Mouse (Mus musculus) 3T3-L1 (cell line): ENCODE measurements around the gene Sfxn4.
A peak's percentile ranks its signal among the peaks of the same experiment; 100 is the strongest.
"Not testable (repeated sequence)": the region's sequence is repeated elsewhere in the genome, so short reads cannot be mapped to it uniquely, and the experiment has no call there.

Source experiments
- DNase-seq: peaks from one replicate; pipeline ENCODE4 v3.0.0-alpha.2; 2015; ENCODE audit warnings: low read depth, low spot score

Sfxn4 gene

DNA sequence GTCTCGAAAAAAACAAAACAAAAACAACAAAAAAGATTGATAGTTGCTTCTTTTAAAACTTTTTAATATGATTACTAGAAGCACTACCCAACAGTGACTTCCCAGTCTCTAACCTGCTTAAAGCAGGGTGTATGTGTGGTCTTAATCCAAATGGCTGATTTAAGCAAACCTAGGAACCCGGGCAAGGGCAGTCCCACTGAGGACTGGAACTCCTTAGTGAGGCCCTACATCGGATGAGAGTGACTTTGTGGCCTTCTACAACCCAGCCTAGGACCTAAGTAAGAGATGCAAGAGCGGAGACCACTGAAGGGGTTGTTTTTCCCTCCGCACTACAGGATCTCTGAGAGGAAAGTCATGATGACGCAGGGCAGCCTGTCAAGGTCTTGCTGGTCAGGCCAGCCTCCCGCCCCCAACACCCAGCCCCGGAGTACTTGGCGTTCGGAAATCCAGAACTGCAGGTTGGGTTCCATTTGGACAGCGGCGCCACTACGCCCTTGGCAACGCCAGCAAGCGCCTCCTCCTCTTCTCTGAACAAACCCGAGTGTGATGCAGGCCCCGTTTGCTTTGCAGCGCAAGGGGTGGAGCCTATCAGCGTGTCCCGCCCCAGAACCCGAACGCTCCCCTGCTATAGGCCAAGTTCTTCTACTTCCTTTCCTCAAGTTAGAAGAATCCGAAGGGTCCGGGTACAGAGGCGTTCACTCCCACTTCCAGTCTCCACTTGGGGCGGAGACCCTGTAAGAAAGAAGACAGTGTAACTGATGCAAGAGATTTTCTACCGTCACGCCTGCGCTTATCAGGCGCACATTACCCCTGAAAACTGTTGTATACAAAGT lies at the start of gene Sfxn4:
Gene Sfxn4 (minus strand): TSS at position 612 of the 833 bp plus-strand sequence.
- DNase-seq = peak; percentile 87

DNA sequence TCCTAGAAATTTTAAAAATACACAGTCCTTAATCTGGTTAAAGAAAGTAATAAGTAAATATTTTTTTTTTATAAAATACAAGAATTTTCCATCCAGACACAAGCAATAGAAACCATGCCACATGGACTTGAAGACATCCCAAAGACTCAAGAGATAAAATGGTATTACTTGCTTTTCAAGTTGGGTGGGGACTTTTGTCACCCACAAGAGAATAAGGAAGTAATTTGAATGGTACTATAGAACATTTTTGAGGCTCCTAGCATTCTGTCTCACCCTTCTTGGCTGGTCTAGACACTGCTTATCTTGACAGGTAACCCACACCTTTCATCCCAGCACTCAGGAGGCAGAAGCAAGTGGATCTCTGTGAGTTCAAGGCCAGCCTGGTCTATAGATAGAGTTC lies 49.0 kb upstream of the Sfxn4 start:
- DNase-seq = no peak

DNA sequence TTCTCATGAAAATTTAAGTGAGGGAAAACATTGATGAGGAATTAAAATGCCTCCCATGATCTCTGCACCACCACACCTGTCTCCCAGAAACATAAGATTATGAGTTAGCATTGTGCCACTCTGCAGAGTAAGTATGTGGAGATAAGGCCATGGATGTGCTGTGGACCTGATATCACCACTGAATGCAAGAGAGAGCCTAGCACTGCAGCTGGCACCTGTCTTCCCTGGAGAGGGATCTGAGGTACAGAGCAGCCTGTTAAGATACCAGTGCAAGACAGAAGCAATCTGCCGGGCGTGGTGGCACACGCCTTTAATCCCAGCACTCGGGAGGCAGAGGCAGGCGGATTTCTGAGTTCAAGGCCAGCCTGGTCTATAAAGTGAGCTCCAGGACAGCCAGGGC lies 44.2 kb upstream of the Sfxn4 start:
- DNase-seq = no peak

DNA sequence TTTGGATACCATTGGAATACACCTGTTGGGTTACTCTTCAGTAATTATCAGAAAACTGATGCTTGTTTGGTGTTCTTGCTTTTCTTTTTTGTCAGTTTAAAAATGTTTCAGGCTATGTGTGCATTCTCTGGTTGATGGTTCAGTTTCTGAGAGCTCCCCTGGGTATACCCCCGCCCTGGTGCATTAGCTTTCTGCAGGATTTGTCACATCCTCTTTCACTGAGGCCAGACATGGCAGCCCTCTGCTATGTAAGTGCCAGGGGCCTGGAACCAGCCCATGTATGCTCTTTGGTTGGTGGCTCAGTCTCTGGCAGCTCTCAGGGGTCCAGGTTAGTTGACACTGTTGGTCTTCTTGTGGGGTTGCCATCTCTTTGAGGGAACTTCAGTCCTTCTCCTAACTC lies 42.7 kb upstream of the Sfxn4 start:
- DNase-seq = no peak

DNA sequence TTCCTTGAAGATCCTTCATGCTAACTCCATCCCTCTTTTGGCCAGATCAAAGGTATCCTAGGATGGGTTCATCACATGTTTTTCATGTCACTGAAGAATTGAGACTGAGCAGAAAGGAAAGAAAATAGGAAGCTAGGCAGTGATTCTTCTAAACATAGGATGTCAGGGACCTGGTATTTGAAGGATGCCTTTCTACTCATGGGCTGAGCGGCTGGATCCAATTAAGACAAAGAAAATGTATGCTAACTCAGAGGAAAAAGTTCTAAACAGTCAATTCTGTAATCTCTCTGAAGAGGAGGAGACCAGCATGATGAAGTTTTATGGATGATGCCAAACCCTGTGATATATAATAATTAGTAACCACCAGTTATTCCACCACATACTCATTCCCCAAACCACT lies 41.9 kb upstream of the Sfxn4 start:
- peak; percentile 50 for DNase-seq

DNA sequence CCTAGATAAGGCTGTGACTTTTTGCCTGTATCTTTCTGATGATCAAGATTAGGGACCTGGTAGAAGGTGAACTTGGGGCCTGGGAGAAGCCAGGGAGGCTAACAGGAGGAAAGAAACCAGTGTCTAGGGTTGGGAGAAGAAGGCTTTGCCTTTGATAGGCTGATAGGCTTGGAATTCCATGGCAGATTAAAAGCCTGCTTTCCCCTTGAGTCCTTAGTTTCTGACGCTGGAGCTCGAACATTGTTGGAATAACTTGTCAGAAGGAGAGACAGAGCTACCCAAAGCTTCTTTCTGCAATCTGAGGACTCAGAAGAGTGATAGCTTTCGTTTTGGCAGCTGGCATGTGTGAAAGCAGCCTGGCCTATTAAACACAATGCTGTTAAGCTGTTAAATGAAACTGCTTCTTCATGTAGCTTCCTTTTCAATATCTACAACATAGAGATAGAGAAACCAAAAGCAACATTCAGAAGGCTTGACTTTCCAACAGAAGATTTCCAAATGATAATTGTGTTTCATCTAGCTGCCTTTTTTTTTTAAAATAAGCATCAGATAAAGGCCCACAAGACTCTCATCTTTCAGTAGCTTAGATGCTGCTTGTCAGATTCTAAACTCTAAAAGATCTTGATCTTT lies 34.1 kb upstream of the Sfxn4 start:
- DNase-seq = peak; percentile 49

DNA sequence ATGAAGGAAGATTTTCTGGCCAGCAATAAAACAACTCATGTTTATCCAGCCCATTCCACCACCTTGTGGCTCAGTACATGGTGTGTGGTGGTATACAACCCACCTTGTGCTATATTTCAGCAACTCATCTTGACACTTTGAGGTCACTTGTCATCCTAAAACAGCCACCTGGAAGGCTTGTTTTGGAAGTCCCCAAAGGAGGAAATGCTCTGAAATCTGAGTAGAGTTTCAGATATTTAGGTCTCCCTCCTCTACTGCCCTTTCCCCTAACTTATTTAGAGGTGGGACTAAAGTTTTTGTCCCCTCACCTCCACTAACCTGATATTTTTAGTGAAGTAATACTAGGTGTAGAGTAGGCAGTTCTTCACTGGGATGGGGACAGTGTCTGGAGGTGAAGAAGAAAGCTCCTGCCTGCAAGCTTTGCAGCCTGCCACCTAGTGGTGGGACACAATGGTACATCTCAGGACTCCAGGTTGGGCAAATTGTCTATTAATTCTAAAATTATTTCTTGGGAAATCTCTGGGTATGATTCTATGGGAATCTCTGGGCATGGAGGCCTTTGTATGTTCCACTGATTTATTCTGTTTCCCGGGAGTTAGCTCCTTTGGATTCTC lies 30.8 kb upstream of the Sfxn4 start:
- peak; percentile 90 for DNase-seq

DNA sequence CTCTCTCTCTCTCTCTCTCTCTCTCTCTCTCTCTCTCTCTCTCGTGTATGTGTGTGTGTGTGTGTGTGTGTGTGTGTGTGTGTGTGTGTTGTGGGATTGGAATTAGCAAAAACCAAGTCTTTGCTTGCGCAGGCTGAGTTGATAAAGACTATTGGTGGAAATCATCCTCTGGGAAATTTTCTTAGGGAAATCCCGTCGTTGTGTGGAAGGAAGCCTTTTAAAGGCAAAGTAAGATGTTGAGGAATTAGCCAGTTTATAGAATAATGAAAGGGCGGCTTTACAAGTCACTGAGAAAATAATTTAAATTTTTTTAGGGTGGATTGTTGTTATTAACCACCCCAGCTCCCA lies 29.8 kb upstream of the Sfxn4 start:
- peak; percentile 58 for DNase-seq

DNA sequence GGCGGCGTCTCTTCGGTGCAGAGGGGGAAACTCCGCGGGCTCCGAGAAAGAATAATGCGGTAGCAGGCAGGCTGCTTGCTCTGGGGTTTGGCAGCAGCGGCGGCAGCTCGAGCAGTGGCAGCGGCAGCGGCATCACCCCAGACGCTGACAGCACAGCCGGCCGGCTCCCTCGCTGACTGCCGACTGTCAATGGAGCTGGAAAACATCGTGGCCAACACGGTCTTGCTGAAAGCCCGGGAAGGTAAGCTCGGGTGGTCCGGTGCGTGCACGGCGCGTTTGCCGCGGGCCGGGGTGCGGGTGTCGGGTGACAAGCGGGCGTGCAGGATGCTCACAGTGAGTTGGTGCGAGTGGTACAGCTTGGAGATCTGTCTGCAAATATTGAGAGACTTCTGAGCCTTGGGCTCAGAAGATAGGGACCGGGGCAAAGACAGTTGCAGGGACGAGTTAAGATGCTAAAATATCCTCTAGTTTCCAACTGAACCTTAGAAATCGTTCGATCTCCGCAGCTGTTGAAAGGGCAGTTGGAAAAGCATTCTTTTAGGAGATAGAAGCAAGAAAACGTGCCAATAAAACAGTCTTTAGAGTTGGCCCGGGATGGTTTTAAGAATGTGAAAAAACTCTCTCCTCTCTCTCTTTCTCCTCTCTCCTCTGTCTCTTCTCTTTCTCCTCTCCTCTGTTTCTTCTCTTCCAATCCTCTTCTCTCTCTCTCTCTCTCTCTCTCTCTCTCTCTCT lies 29.3 kb upstream of the Sfxn4 start:
- DNase-seq = no peak

DNA sequence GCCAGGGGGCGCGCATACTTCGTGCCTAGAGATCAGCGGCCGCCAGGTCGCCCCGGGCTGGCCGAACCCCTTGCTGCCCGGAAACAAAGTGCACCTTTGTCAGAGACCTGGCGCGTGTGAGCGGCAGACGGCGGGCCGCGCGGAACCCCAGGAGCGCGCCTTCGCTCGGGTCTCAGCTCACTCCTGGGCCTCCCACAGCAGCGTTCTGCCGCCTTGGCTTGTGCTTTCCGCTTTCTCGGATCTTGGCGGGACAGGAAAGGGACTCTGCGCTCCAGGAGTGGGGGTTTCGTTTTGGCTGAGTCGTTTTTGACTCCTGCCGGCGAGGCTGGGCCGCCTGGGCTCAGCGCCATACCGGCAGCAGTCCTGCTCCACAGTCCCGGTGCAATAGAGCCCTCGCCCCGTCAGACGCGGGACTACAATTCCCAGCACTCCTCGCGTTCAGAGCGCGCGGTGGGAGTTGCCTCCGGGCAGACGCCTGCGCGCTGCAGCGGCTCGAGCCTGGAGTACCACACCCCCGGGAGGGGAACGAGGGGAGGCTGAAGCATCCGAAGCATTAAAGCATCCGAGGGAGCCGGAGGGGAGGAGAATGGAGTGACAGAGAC lies 28.5 kb upstream of the Sfxn4 start, which contains the start of gene Grk5:
Gene Grk5 (plus strand): TSS at position 36 of the 602 bp plus-strand sequence.
- peak; percentile 97 for DNase-seq

DNA sequence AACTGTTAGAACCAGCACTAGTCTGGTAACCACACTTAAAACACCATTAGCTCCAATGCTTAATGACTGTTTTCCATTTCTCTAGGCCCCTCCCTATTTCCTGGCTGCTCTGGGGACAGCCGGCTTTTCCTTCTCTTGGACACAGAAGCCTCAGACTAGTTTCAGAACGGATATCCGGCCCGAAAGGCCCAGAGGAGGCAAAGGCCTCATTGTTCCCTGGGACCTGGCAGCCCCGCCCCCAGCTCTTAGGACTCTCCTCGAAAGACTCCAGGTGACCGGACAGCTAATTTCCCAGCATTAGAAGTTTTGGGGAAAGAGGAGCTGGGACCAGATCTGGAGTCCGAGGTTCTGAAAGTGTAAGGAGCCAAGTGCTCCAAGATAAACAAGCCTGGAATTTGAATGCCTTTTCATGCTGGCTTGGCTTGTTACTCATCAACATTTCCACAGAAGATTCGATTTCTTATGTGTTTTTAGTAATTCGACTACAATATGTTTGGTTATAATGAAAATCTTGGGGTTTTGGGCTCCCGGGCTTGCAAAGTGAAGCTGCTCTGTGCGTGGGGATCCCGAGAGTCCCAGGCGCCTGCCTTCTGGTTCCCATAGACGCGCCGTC lies 27.9 kb upstream of the Sfxn4 start:
- peak; percentile 77 for DNase-seq

DNA sequence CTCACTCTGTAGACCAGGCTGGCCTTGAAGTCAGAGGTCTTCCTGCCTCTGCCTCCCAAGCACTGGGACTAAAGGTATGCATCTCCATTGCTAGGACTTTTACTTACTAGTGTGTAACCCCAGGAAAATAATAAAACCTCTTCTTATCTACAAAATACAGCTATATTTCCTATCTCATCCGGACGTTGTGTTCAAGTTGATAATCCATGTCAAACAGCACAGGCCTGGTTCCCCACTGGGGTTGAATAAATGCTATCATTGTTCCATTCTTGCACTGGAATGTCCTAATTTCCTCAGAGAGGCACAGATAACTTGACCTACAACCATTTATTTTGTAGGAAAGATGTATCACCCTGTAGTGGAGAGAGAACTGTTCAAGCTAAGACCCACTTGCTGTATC lies 26.4 kb upstream of the Sfxn4 start:
- DNase-seq = no peak

DNA sequence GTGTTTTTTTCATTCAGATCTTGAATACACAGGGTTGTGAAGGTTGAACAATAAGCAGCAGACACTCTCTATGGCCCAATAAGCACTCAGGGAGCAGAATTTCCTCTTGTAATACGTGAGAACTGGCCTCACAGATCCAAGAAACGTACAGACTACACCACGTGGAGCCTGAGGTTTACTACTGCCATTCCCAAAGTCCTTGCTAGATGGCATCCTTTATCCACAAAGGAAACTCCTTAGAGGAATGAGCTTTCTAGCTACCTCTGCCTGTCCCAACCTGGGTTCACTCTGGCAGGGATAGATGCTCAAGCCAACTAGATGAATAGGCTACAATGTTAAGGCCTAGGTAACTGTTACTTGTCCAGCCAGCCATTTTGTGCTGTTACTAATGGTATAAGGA lies 21.9 kb upstream of the Sfxn4 start:
- peak; percentile 80 for DNase-seq

DNA sequence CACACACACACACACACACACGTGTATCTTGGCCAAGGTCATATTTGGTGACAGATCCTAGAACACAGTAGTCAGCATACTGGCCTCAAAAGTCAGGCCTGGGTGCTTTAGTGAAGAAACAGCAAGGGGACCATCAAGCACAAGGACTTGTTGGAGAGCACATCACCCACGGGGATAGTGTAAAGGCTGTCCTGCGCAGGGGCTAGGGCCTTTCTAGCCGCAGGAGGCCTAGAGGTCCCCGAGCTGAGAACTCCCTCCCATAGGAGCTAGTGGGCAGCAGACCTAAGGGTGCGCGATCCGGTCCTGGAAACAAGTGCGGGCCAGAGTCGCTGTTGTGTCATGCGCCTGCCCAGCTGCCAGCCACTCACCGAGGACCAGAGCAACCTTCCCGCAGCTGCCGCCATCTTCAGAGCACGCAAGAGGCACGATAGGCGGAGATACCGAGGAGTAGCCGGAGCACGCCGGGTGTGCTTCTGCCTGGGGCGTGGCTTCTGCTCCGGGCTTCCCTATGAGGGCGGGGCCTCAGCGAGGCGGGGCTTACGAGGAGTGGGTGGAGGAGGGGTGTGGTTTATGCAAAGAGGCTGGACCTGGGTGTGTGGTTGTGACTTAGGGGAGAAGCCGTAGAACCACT lies 12.9 kb upstream of the Sfxn4 start, which contains the start of gene Prdx3:
Gene Prdx3 (minus strand): TSS at position 493 of the 631 bp plus-strand sequence.
- peak; percentile 97 for DNase-seq

DNA sequence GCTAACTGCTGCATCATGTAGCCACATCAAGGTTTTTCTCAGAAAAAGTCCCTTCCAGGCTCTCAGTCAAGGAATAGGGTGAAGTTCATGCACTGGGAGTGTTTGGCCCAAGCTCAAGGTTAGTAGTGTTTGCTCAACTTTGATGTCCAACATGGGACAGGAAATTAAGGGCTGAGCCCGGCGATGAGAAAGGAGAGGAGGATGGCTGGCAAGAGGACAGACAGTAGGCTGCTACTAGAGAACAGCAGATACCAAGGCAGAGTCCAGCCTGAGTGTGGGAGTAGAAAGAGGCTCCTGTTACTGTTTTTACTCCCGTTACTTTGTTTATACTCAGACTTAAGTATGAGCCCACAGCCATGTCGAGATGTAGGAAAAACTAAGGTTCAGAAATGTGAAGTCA lies 12.2 kb upstream of the Sfxn4 start:
- DNase-seq = peak; percentile 47

DNA sequence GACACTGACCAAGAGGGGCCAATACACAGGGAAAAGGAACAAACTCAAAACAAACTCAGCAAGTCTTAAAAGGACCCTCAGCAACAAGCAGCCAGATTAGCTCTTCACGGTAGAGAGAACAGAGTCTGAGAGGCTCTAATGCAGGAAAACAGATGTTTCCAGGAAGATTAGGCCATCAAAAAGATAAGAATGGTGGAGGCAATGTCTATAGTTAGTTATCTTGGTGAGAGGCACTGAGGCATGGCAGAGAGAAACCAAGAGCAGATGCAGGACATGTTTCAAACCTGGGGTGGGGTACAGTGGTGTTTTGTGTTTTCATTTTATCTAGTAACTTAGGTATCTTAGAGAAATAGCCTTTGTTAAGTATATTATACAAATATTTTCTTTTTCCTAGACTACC lies 11.0 kb upstream of the Sfxn4 start:
- no peak for DNase-seq

DNA sequence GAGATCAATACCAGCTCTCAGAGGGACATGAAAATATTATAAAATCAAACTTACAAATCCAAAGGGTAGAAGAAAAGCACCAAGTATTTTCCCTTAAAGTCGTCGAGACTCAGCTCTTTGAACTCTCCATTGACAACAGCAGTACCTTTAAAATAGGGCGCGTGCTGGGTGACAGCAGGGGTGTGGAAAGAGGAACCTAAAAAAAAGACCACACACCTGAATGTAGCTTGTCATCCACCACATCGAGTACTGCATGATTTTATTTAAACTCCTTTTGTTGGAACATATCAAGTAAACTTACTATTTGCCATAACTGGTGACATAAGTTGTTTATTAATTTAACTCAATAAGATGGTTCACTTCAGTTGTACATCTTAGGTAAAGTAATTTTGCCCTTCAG lies 10.1 kb upstream of the Sfxn4 start:
- DNase-seq = no peak

DNA sequence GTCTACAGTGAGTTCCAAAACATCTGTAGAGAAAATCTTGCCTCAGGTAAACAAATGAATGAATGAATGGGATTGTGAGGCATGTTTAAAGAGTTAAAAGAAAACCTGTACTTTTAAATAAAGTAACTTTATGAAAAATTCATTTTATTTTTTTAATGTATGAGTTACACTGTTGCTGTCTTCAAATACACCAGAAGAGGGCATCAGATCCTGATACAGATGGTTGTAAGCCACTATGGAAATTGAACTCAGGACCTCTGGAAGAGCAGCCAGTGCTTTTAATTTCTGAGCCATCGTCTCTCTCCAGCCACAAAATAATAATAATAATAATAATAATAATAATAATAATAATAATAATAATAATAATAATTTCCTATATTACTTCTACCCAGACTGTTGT lies 9.2 kb upstream of the Sfxn4 start:
- peak; percentile 42 for DNase-seq

DNA sequence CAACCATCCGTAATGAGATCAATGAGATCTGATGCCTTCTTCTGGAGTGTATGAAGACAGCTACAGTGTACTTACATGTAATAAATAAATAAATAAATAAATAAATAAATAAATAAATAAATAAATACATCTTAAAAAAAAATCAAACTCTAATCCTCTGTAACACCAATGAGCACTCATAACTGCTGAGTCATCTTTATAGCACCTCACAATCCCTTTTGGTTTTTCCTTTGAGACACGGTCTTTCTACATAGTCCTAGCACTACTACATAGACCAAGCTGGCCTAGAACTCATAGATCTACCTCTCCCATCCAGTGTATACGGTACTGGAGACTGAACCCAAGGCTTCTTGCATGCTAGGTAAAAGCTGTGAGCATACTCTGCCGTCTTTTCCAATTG lies 4.9 kb upstream of the Sfxn4 start:
- not testable (repeated sequence) for DNase-seq

DNA sequence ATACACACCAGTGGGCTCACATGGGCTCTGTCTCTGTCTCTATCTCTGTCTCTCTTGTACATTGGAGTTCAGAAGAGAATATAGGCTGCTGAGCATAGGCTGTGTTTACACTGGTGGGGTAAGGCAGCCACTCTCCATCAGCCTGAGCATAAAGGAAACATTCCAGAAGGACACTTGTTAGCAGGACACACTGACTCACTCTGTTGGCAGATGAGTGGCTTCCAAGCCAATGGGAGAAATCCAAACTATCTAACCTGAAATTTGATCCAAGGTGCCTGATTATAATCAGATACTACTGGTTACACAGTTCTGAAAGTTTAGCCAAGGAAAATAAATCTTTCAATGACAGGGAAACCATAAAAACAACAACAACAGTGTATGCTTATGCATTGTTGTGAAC lies 15.5 kb downstream of the Sfxn4 start:
- peak; percentile 75 for DNase-seq

DNA sequence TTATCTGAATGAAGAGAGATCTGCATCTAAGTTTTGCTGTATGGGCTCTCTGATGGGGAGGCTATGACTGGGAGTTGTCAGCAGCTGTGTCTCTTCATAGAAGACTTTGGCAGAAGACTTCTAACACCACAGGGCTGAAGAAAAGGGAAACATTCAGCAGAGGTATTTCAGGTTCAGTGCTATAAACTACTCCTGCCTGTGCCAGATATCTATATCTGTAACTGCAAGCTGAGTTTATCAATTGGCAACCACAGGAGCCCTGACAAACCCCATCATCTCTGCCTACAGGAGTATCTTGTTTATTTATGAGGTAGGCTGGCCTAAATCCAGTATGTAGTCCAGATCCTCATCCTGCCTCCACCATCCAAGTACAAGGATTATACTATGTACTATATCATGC lies 18.0 kb downstream of the Sfxn4 start:
- DNase-seq = no peak
